Mouse (Mus musculus) MEL (cell line): ENCODE results near the gene Slc25a45. TPM values are rescaled to one million over a fixed set of nuclear protein-coding genes. Genes with fewer than 3 reads are reported as not detected.

Experiments used
- DNase-seq: peaks from one replicate; pipeline ENCODE4 v3.0.0; 2011; ENCODE audit warnings: low read depth, low spot score
- H3K27ac ChIP-seq: 2 replicates; pipeline ENCODE4 v1.5.1; 2012; ENCODE audit warnings: low read depth, mild to moderate bottlenecking, control low read depth, low read length, moderate library complexity; ENCODE audit not compliant: control insufficient read depth
- H3K27me3 ChIP-seq, 2 experiments: fragments of 150-350 bp in 1 of 2; sonication (generic) in 1 of 2; 2 replicates each; pipeline ENCODE4 v1.6.1; 2012; ENCODE audit warnings: low read length in 2 of 2, mild to moderate bottlenecking in 2 of 2, improper control_type of control experiment in 1 of 2, moderate library complexity in 1 of 2; ENCODE audit not compliant: insufficient read depth in 2 of 2, control insufficient read depth in 1 of 2
- H3K36me3 ChIP-seq, 2 experiments: 2 replicates each; pipeline ENCODE4 v1.6.1; 2012 to 2014; ENCODE audit warnings: low read length in 2 of 2, improper control_type of control experiment in 1 of 2, inconsistent platforms in 1 of 2, mild to moderate bottlenecking in 1 of 2; ENCODE audit not compliant: insufficient read depth in 2 of 2, control insufficient read depth in 1 of 2
- H3K4me1 ChIP-seq, 2 experiments: fragments of 150-350 bp in 1 of 2; sonication (generic) in 1 of 2; 2 replicates each; pipeline ENCODE4 v1.6.1; 2012; ENCODE audit warnings: low read length in 2 of 2, improper control_type of control experiment in 1 of 2, mild to moderate bottlenecking in 1 of 2; ENCODE audit not compliant: insufficient read depth in 2 of 2, control insufficient read depth in 1 of 2
- H3K4me3 ChIP-seq, 2 experiments: fragments of 150-350 bp in 1 of 2; sonication (generic) in 1 of 2; 2 replicates each; pipeline ENCODE4 v1.5.1; 2012; ENCODE audit warnings: low read depth in 2 of 2, low read length in 2 of 2, mild to moderate bottlenecking in 2 of 2, moderate library complexity in 2 of 2, control low read depth in 1 of 2, improper control_type of control experiment in 1 of 2; ENCODE audit not compliant: control insufficient read depth in 1 of 2, insufficient read depth in 1 of 2
- H3K79me2 ChIP-seq: 2 replicates; pipeline ENCODE4 v1.6.1; 2012; ENCODE audit warnings: mild to moderate bottlenecking, low read length, moderate library complexity; ENCODE audit not compliant: control insufficient read depth, poor library complexity, insufficient read depth
- H3K9ac ChIP-seq: 2 replicates; pipeline ENCODE4 v1.6.1; 2012; ENCODE audit warnings: low read depth, mild to moderate bottlenecking, control low read depth, low read length, moderate library complexity; ENCODE audit not compliant: control insufficient read depth, poor library complexity, severe bottlenecking
- H3K9me3 ChIP-seq: fragments of 150-350 bp; sonication (generic); replicated peaks from 2 replicates; pipeline ENCODE4 v1.6.1; 2012; ENCODE audit warnings: mild to moderate bottlenecking, low read length, improper control_type of control experiment, moderate library complexity; ENCODE audit not compliant: insufficient read depth
- CHD1 ChIP-seq: IDR thresholded peaks from 2 replicates; pipeline ENCODE4 v1.6.1; 2012; ENCODE audit warnings: low read depth, mild to moderate bottlenecking, inconsistent platforms, low read length, improper control_type of control experiment
- CHD2 ChIP-seq: IDR thresholded peaks from 2 replicates; pipeline ENCODE4 v1.6.1; 2011; ENCODE audit warnings: low read length, improper control_type of control experiment
- ETS1 ChIP-seq: IDR thresholded peaks from 2 replicates; pipeline ENCODE4 v1.6.1; 2012; ENCODE audit warnings: low read depth, mild to moderate bottlenecking, inconsistent platforms, low read length, improper control_type of control experiment, moderate library complexity
- GATA1 ChIP-seq: IDR thresholded peaks from 2 replicates; pipeline ENCODE4 v1.6.1; 2011; ENCODE audit warnings: low read depth, low read length, improper control_type of control experiment
- KAT2A ChIP-seq: conservative IDR thresholded peaks from 2 replicates; pipeline ENCODE4 v1.6.1; 2012; ENCODE audit warnings: low read depth, low read length, improper control_type of control experiment, inconsistent platforms
- MAFK ChIP-seq: IDR thresholded peaks from 2 replicates; pipeline ENCODE4 v1.6.1; 2011; ENCODE audit warnings: low read depth, mild to moderate bottlenecking, low read length, improper control_type of control experiment, borderline replicate concordance
- MEF2A ChIP-seq: IDR thresholded peaks from 2 replicates; pipeline ENCODE4 v1.6.1; 2014; ENCODE audit warnings: low read depth, mild to moderate bottlenecking, inconsistent platforms, low read length, improper control_type of control experiment; ENCODE audit not compliant: poor library complexity, insufficient replicate concordance, severe bottlenecking; ENCODE audit errors: extremely low read depth
- MYB ChIP-seq: IDR thresholded peaks from 2 replicates; pipeline ENCODE4 v1.6.1; 2011; ENCODE audit warnings: mild to moderate bottlenecking, low read depth, low read length, improper control_type of control experiment
- MYC ChIP-seq: IDR thresholded peaks from 2 replicates; pipeline ENCODE4 v1.6.1; 2011; ENCODE audit warnings: low read depth, mild to moderate bottlenecking, low read length, improper control_type of control experiment, moderate library complexity
- NRF1 ChIP-seq: IDR thresholded peaks from 2 replicates; pipeline ENCODE4 v1.6.1; 2014; ENCODE audit warnings: low read depth, mild to moderate bottlenecking, inconsistent platforms, low read length, improper control_type of control experiment, moderate library complexity; ENCODE audit not compliant: poor library complexity, insufficient read depth, severe bottlenecking
- POLR2AphosphoS2 ChIP-seq: IDR thresholded peaks from 2 replicates; pipeline ENCODE4 v1.6.1; 2011; ENCODE audit warnings: low read length, improper control_type of control experiment
- SIN3A ChIP-seq: IDR thresholded peaks from 2 replicates; pipeline ENCODE4 v1.6.1; 2012; ENCODE audit warnings: low read length, improper control_type of control experiment, inconsistent platforms
- SMC3 ChIP-seq: IDR thresholded peaks from 2 replicates; pipeline ENCODE4 v1.6.1; 2011; ENCODE audit warnings: low read depth, low read length, improper control_type of control experiment
- TBP ChIP-seq: IDR thresholded peaks from 2 replicates; pipeline ENCODE4 v1.8.0; 2011; ENCODE audit warnings: low read depth, low read length, improper control_type of control experiment
- TCF12 ChIP-seq: IDR thresholded peaks from 2 replicates; pipeline ENCODE4 v1.6.1; 2014; ENCODE audit warnings: low read depth, mild to moderate bottlenecking, inconsistent platforms, low read length, improper control_type of control experiment, moderate library complexity
- UBTF ChIP-seq: IDR thresholded peaks from 2 replicates; pipeline ENCODE4 v1.6.1; 2012; ENCODE audit warnings: low read depth, mild to moderate bottlenecking, inconsistent platforms, low read length, improper control_type of control experiment, moderate library complexity, borderline replicate concordance; ENCODE audit not compliant: insufficient read depth
- ZC3H11A ChIP-seq: IDR thresholded peaks from 2 replicates; pipeline ENCODE4 v1.6.1; 2012; ENCODE audit warnings: low read depth, mild to moderate bottlenecking, inconsistent platforms, low read length, improper control_type of control experiment
- ZMIZ1 ChIP-seq: IDR thresholded peaks from 2 replicates; pipeline ENCODE4 v1.6.1; 2012; ENCODE audit warnings: low read depth, mild to moderate bottlenecking, inconsistent platforms, low read length, improper control_type of control experiment, moderate library complexity
- polyA plus RNA-seq, 2 experiments: library from polyadenylated mRNA; stranded (reverse) in 1 of 2; unstranded in 1 of 2; fragments of >175 nt in 1 of 2; fragments of >200 nt in 1 of 2; gene quantifications; 2 replicates each; pipeline versions ENCODE4 v1.2.1 to v1.2.4; 2012; ENCODE audit warnings: low replicate concordance in 2 of 2, low read depth in 1 of 2; ENCODE audit not compliant: insufficient read length in 2 of 2, insufficient read depth in 1 of 2, missing spikeins in 1 of 2
- total RNA-seq: library from RNA; depleted of rRNA; stranded (reverse); fragments of 300-350 nt; gene quantifications from 2 replicates; pipeline ENCODE4 v1.2.3, GENCODE M21; 2012

Slc25a45 gene
- total and polyA plus RNA-seq, 3 experiments, result 23.5 to 30.7 TPM; not detected in 1

GRCm38 (mm10) chr19:5922119-5922942 lies 44.7 kb downstream of the Slc25a45 start (continued):
- TF ChIP-seq MEF2A (peak; percentile 41; the same call in 1 of the 2 replicates), TCF12 (peak; percentile 96), ZMIZ1 (no peak; the same call in 1 of the 2 replicates), CHD1 (no peak), NRF1 (no peak), SIN3A (peak; percentile 75), POLR2AphosphoS2 (no peak), CHD2 (peak; percentile 21; the same call in 1 of the 2 replicates), GATA1 (peak; percentile 97), ZC3H11A (no peak), ETS1 (peak; percentile 98), MYC (peak; percentile 96)

GRCm38 (mm10) chr19:5922963-5923362 lies 45.4 kb downstream of the Slc25a45 start:
- Histone ChIP-seq H3K36me3 (peaks cover 0 to 12% of the 10 kb centered on the region in 2 experiments; a peak in 2 of 4 replicates), H3K27ac (peak overlapping the region; percentile 65), H3K9me3 (no peaks in the 10 kb centered on the region), H3K4me3 (no peak overlapping the region), H3K79me2 (no peaks in the 10 kb centered on the region), H3K4me1 (peaks cover 12 to 16% of the 10 kb centered on the region in 2 experiments), H3K9ac (no peak overlapping the region), H3K27me3 (no peaks in the 10 kb centered on the region)
- TF ChIP-seq TBP (no peak), SMC3 (no peak), MYB (no peak), MAFK (no peak), UBTF (no peak), KAT2A (no peak), TCF12 (no peak), ZC3H11A (no peak)
- no peak for DNase-seq
